Mouse (Mus musculus): Measurements from ENCODE around the gene Snap25.

- no peak for TF ChIP-seq CTCF (IDR thresholded peaks at IDR 0.05; ENCODE audit: low read depth, low read length)
- no peak for TF ChIP-seq GATA1 (IDR thresholded peaks at IDR 0.05; ENCODE audit: borderline replicate concordance, low read length)
- TF ChIP-seq GATA2 (IDR thresholded peaks at IDR 0.05; ENCODE audit: borderline replicate concordance, low read depth, low read length): no peak
Measured at GRCm38 (mm10) chr2:136669665-136670064, 43.6 kb upstream of the Snap25 start.

Data from G1E (cell line).